Mouse (Mus musculus): ENCODE data around the gene Nat14.

- TF ChIP-seq POLR2A (IDR thresholded peaks at IDR 0.05; ENCODE audit: low read depth, low read length) (no peak), CTCF (IDR thresholded peaks at IDR 0.05; ENCODE audit: extremely low read depth, insufficient read depth, insufficient read length, insufficient replicate concordance) (no peak)
Measured at GRCm38 (mm10) chr7:4922931-4923565, 1.2 kb downstream of the Nat14 start.

All from spleen, adult 2 months (tissue).